Mouse (Mus musculus) neural tube, postnatal 0 days (tissue): ENCODE data around the gene Alox5ap. TPM values are rescaled to one million over a fixed set of nuclear protein-coding genes. Genes with fewer than 3 reads are reported as not detected.

Experiments used
- microRNA-seq: library from miRNA; unstranded; fragments of <30 nt; microRNA quantifications from one replicate; pipeline ENCODE4, GENCODE M21; 2016
- polyA plus RNA-seq: library from polyadenylated mRNA; unstranded; fragments of >200 nt; fragmentation: Nextera tagmentation; extraction: Ambion mirVana; gene quantifications from 2 replicates; pipeline ENCODE4 v1.2.1, GENCODE M21; 2015

Alox5ap gene
- polyA plus RNA-seq: 18.3 and 20.7 TPM in 2 replicates

DNA sequence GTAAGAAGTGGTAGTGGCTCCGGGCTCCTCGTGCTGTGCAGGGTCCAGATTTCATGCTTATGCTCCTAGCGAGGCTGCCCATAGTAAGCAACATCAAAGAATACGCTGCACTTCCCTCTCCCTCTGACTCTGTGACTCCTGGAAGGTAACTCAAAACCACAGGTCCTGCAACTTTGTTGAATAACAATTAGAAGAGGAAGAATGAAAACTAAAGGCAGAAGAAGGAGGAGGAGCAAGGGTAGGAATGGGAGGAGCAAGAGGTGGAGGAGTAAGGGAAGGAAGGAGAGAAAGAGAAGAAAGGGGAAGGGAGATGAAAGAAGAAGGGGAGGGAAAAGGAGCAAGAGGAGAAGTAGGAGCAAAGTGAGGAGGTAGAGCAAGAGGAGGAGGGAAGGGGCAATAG is at the start of gene Alox5ap:
Gene Alox5ap, plus strand, starts transcription at position 363 of the 400 bp plus-strand sequence.

Small RNA genes within 50 kb of the gene (microRNA-seq; reads per million reads assigned to microRNA genes)
- gene Gm24105: not detected

Other genes with a start within 250 kb of the Alox5ap start
- gene Uspl1, start 80.4 kb upstream of the Alox5ap start, polyA plus RNA-seq: 42.7 and 46.0 TPM in 2 replicates
- gene Hmgb1, start 80.3 kb upstream of the Alox5ap start, polyA plus RNA-seq: 579 and 668 TPM in 2 replicates
- gene Medag, start 147.0 kb downstream of the Alox5ap start, polyA plus RNA-seq: 3.2 TPM in 2 replicates
- gene Tex26, start 174.9 kb downstream of the Alox5ap start, polyA plus RNA-seq: 0.68 and 1.3 TPM in 2 replicates